Mouse (Mus musculus): ENCODE measurements around the gene Lpp. TPM values are rescaled to one million over a fixed set of nuclear protein-coding genes. Genes with fewer than 3 reads are reported as not detected.

Gene Lpp
- polyA plus RNA-seq, 1 experiment from 2014 or later = 42.6 TPM

DNA sequence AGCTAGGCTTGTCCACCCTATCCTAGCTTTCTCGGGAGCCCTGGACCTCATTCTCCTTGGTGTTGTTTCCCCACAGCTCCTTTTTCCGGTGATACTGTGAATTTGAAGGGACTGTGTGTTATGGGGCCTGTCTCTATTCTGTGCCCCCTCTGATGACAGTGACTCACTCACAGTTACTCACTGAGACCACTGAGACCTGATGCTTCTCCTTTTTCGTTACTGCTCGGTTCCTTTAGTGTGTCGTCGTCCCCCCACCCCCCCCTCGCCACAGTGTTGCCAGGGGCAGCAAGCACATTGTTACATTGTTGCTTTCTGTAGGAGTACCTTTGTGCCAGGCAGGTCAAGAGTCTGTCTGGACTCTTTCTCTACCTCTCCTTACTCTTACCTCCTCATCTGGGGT, 206.5 kb downstream of the Lpp start:
- H3K4me3 ChIP-seq (ENCODE audit: low read length) = no peak overlapping the region
- peaks cover 10% of the 10 kb centered on the region for H3K4me1 ChIP-seq (ENCODE audit: control insufficient read depth, insufficient read depth, low read length)
- no peak for ATAC-seq (replicated peaks; ENCODE audit: extremely low read depth, insufficient read depth, low FRiP score)
- no peak overlapping the region for H3K4me2 ChIP-seq (ENCODE audit: low read depth, low read length)
- 58% methylated on average over 7 of the region's 7 CpGs for WGBS
- H3K27ac ChIP-seq (ENCODE audit: low read length) = no peak overlapping the region
- H3K9me3 ChIP-seq (replicated peaks; ENCODE audit: control insufficient read depth, low read length) = no peaks in the 10 kb centered on the region
- no peak overlapping the region for H3K9ac ChIP-seq (ENCODE audit: low read length)
- H3K36me3 ChIP-seq (ENCODE audit: control insufficient read depth, insufficient read depth) = no peaks in the 10 kb centered on the region
- no peaks in the 10 kb centered on the region for H3K27me3 ChIP-seq (ENCODE audit: control insufficient read depth, insufficient read depth, low read length)

- no peaks in the 10 kb centered on the region for H3K27me3 ChIP-seq (ENCODE audit: control insufficient read depth, insufficient read depth, low read length)
- H3K9me3 ChIP-seq (replicated peaks; ENCODE audit: control insufficient read depth, low read length) = no peaks in the 10 kb centered on the region
- H3K36me3 ChIP-seq (ENCODE audit: control insufficient read depth, insufficient read depth) = no peaks in the 10 kb centered on the region
- H3K27ac ChIP-seq (ENCODE audit: low read length) = no peak overlapping the region
- peaks cover 10% of the 10 kb centered on the region for H3K4me1 ChIP-seq (ENCODE audit: control insufficient read depth, insufficient read depth, low read length)
- no peak for ATAC-seq (replicated peaks; ENCODE audit: extremely low read depth, insufficient read depth, low FRiP score)
- no peak overlapping the region for H3K9ac ChIP-seq (ENCODE audit: low read length)
- no peak overlapping the region for H3K4me3 ChIP-seq (ENCODE audit: low read length)
- 82% methylated on average over 14 of the region's 14 CpGs for WGBS
- no peak overlapping the region for H3K4me2 ChIP-seq (ENCODE audit: low read depth, low read length)
Measured at GRCm38 (mm10) chr16:24600260-24600948, 207.1 kb downstream of the Lpp start.

DNA sequence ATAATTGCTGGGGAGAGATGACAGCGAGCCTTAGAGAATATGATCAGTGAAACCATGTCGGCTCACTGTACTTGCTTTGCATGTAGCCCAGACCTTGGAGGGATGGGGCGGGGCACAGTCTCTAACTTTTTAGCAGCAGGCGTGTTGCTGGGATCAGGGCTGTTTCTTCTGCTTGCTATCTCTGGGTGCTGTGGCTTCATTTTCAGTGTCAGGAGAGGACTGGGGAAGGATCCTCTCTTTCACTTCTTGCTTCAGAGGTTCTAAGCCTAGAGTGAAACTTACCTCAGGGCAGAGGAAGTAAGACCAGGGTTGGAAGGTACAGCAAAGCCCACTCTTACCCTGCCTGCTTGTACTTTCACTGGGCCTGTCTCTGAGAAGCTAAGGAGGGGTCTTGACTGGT, 210.0 kb downstream of the Lpp start:
- Histone ChIP-seq H3K36me3 (ENCODE audit: control insufficient read depth, insufficient read depth) (no peaks in the 10 kb centered on the region), H3K4me3 (ENCODE audit: low read length) (no peak overlapping the region), H3K4me2 (ENCODE audit: low read depth, low read length) (no peak overlapping the region), H3K27me3 (ENCODE audit: control insufficient read depth, insufficient read depth, low read length) (no peaks in the 10 kb centered on the region), H3K9me3 (replicated peaks; ENCODE audit: control insufficient read depth, low read length) (no peaks in the 10 kb centered on the region), H3K4me1 (ENCODE audit: control insufficient read depth, insufficient read depth, low read length) (peaks cover 10% of the 10 kb centered on the region), H3K27ac (ENCODE audit: low read length) (no peak overlapping the region), H3K9ac (ENCODE audit: low read length) (no peak overlapping the region)
- 76% methylated on average over 4 of the region's 4 CpGs for WGBS
- no peak for ATAC-seq (replicated peaks; ENCODE audit: extremely low read depth, insufficient read depth, low FRiP score)

DNA sequence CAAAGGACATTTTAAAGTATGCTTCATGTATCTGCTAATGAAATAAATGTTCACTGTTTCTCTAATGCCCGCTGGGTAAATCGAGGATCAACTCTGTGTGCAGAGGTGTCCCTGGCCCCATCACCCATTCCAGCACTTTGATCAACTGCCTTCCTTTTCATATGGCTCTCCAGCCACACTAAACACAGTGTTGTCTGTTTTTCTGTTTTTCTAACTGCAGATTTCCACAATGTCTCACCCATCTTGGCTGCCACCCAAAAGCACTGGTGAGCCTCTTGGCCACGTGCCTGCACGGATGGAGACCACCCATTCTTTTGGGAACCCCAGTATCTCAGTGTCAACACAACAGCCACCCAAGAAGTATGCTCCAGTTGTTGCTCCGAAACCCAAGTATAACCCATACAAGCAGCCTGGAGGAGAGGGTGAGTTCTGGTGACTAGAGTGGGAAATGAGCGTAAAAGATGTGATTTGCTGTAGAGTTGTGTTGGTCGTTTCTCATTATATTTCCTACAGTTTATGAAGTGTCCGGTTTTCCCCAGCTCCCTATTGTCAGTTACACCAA, 214.7 kb downstream of the Lpp start:
- no peaks in the 10 kb centered on the region for H3K27me3 ChIP-seq (ENCODE audit: control insufficient read depth, insufficient read depth, low read length)
- no peak overlapping the region for H3K4me3 ChIP-seq (ENCODE audit: low read length)
- 74% methylated on average over 8 of the region's 8 CpGs for WGBS
- no peak overlapping the region for H3K27ac ChIP-seq (ENCODE audit: low read length)
- H3K4me2 ChIP-seq (ENCODE audit: low read depth, low read length) = no peak overlapping the region
- H3K4me1 ChIP-seq (ENCODE audit: control insufficient read depth, insufficient read depth, low read length) = no peaks in the 10 kb centered on the region
- no peak for ATAC-seq (replicated peaks; ENCODE audit: extremely low read depth, insufficient read depth, low FRiP score)
- no peaks in the 10 kb centered on the region for H3K36me3 ChIP-seq (ENCODE audit: control insufficient read depth, insufficient read depth)
- H3K9me3 ChIP-seq (replicated peaks; ENCODE audit: control insufficient read depth, low read length) = no peaks in the 10 kb centered on the region
- no peak overlapping the region for H3K9ac ChIP-seq (ENCODE audit: low read length)

DNA sequence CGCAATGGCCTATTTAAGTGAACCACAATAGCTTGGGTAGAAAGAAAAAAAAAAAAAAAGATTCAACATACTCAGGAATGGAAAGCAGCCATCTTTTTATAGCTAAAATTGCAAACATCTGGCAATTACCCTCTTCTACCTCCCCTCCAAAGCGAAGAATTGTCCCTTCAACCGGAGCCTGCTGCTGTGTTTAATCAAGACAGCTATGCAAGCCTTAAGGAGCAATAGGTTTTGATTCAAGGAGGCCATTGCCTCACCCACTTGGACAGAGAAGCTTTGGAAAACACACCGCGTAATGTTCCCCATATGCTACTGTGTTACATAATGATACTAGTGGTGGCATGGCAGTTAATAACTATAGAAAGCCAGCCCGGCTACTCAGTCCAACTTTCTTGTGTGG, 226.2 kb downstream of the Lpp start:
- H3K4me2 ChIP-seq (ENCODE audit: low read depth, low read length) = no peak overlapping the region
- WGBS = 90% methylated on average over 6 of the region's 6 CpGs
- no peaks in the 10 kb centered on the region for H3K9me3 ChIP-seq (replicated peaks; ENCODE audit: control insufficient read depth, low read length)
- H3K36me3 ChIP-seq (ENCODE audit: control insufficient read depth, insufficient read depth) = no peaks in the 10 kb centered on the region
- H3K4me3 ChIP-seq (ENCODE audit: low read length) = no peak overlapping the region
- no peak overlapping the region for H3K9ac ChIP-seq (ENCODE audit: low read length)
- no peak overlapping the region for H3K27ac ChIP-seq (ENCODE audit: low read length)
- ATAC-seq (replicated peaks; ENCODE audit: extremely low read depth, insufficient read depth, low FRiP score) = no peak
- no peaks in the 10 kb centered on the region for H3K4me1 ChIP-seq (ENCODE audit: control insufficient read depth, insufficient read depth, low read length)
- no peaks in the 10 kb centered on the region for H3K27me3 ChIP-seq (ENCODE audit: control insufficient read depth, insufficient read depth, low read length)

DNA sequence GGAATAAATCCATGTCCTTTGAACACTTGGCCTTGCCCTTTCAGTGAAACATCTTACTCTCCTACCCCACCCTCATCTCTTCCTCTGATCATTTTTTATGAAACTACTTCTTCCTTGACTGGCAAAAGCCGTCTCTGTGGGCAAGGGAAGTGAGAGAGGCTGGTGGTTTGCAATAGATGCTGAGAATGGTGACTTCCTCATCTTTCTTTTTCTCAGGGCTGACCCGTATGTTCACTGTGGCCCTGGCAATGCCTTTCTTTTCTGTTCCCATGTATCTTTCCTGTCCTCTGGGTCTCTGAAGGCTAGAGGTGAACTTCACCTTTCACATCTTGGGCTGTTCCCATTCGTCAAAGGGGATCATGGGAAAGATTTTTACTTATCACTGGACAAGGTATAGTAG, 226.7 kb downstream of the Lpp start:
- WGBS = 75% methylated on average over 3 of the region's 3 CpGs
- no peak for ATAC-seq (replicated peaks; ENCODE audit: extremely low read depth, insufficient read depth, low FRiP score)
- no peaks in the 10 kb centered on the region for H3K4me1 ChIP-seq (ENCODE audit: control insufficient read depth, insufficient read depth, low read length)
- no peaks in the 10 kb centered on the region for H3K27me3 ChIP-seq (ENCODE audit: control insufficient read depth, insufficient read depth, low read length)
- no peaks in the 10 kb centered on the region for H3K36me3 ChIP-seq (ENCODE audit: control insufficient read depth, insufficient read depth)
- no peak overlapping the region for H3K4me3 ChIP-seq (ENCODE audit: low read length)
- H3K4me2 ChIP-seq (ENCODE audit: low read depth, low read length) = no peak overlapping the region
- no peaks in the 10 kb centered on the region for H3K9me3 ChIP-seq (replicated peaks; ENCODE audit: control insufficient read depth, low read length)
- no peak overlapping the region for H3K27ac ChIP-seq (ENCODE audit: low read length)
- H3K9ac ChIP-seq (ENCODE audit: low read length) = no peak overlapping the region

- H3K9ac ChIP-seq (ENCODE audit: low read length) = no peak overlapping the region
Measured at GRCm38 (mm10) chr16:24622226-24623194, 229.2 kb downstream of the Lpp start.

GRCm38 (mm10) chr16:24624335-24624734, 231.0 kb downstream of the Lpp start:
- H3K9ac ChIP-seq (ENCODE audit: low read length) = no peak overlapping the region
- H3K4me1 ChIP-seq (ENCODE audit: control insufficient read depth, insufficient read depth, low read length) = peaks cover 11% of the 10 kb centered on the region
- H3K27ac ChIP-seq (ENCODE audit: low read length) = no peak overlapping the region; the same call in 1 of the 2 replicates
- 68% methylated on average over 5 of the region's 5 CpGs for WGBS
- no peak for ATAC-seq (replicated peaks; ENCODE audit: extremely low read depth, insufficient read depth, low FRiP score)
- no peaks in the 10 kb centered on the region for H3K36me3 ChIP-seq (ENCODE audit: control insufficient read depth, insufficient read depth)
- H3K27me3 ChIP-seq (ENCODE audit: control insufficient read depth, insufficient read depth, low read length) = no peaks in the 10 kb centered on the region
- no peak overlapping the region for H3K4me2 ChIP-seq (ENCODE audit: low read depth, low read length)
- H3K4me3 ChIP-seq (ENCODE audit: low read length) = no peak overlapping the region
- H3K9me3 ChIP-seq (replicated peaks; ENCODE audit: control insufficient read depth, low read length) = no peaks in the 10 kb centered on the region

More at GRCm38 (mm10) chr16:24622226-24623194, 229.2 kb downstream of the Lpp start:
- H3K27ac ChIP-seq (ENCODE audit: low read length) = no peak overlapping the region
- no peaks in the 10 kb centered on the region for H3K4me1 ChIP-seq (ENCODE audit: control insufficient read depth, insufficient read depth, low read length)
- H3K27me3 ChIP-seq (ENCODE audit: control insufficient read depth, insufficient read depth, low read length) = no peaks in the 10 kb centered on the region
- ATAC-seq (replicated peaks; ENCODE audit: extremely low read depth, insufficient read depth, low FRiP score) = no peak
- no peak overlapping the region for H3K4me3 ChIP-seq (ENCODE audit: low read length)
- no peaks in the 10 kb centered on the region for H3K36me3 ChIP-seq (ENCODE audit: control insufficient read depth, insufficient read depth)
- no peaks in the 10 kb centered on the region for H3K9me3 ChIP-seq (replicated peaks; ENCODE audit: control insufficient read depth, low read length)
- whole genome bisulfite sequencing = 84% methylated on average over 3 of the region's 3 CpGs
- H3K4me2 ChIP-seq (ENCODE audit: low read depth, low read length) = no peak overlapping the region

DNA sequence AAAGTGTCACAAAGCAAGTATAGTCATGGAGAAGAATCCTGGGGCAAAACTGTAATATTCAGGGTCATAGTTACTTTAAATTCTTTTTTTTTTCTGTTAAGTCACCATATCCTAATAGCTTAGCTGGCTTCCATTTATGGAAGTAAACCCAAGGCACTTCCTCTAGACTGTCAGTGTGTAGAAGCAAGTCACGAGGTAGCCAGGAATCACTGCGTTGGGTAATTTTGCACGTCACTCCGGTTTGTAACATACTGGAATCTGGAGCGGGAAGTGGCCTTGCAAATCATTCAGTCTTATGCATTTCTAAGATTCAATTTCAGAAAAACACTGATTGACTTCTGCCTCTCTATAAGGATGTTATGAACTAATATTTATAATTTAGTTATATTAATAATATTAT, 232.3 kb downstream of the Lpp start:
- no peak overlapping the region for H3K27ac ChIP-seq (ENCODE audit: low read length)

More for the DNA sequence above, 232.3 kb downstream of the Lpp start:
- no peak overlapping the region for H3K9ac ChIP-seq (ENCODE audit: low read length)
- 85% methylated on average over 5 of the region's 5 CpGs for WGBS
- no peaks in the 10 kb centered on the region for H3K27me3 ChIP-seq (ENCODE audit: control insufficient read depth, insufficient read depth, low read length)
- H3K4me1 ChIP-seq (ENCODE audit: control insufficient read depth, insufficient read depth, low read length) = peaks cover 16% of the 10 kb centered on the region
- H3K36me3 ChIP-seq (ENCODE audit: control insufficient read depth, insufficient read depth) = no peaks in the 10 kb centered on the region
- ATAC-seq (replicated peaks; ENCODE audit: extremely low read depth, insufficient read depth, low FRiP score) = no peak
- no peak overlapping the region for H3K4me2 ChIP-seq (ENCODE audit: low read depth, low read length)
- no peak overlapping the region for H3K4me3 ChIP-seq (ENCODE audit: low read length)
- H3K9me3 ChIP-seq (replicated peaks; ENCODE audit: control insufficient read depth, low read length) = no peaks in the 10 kb centered on the region
